Mouse (Mus musculus): ENCODE data around the gene Tmem74b.

Tmem74b gene

DNA sequence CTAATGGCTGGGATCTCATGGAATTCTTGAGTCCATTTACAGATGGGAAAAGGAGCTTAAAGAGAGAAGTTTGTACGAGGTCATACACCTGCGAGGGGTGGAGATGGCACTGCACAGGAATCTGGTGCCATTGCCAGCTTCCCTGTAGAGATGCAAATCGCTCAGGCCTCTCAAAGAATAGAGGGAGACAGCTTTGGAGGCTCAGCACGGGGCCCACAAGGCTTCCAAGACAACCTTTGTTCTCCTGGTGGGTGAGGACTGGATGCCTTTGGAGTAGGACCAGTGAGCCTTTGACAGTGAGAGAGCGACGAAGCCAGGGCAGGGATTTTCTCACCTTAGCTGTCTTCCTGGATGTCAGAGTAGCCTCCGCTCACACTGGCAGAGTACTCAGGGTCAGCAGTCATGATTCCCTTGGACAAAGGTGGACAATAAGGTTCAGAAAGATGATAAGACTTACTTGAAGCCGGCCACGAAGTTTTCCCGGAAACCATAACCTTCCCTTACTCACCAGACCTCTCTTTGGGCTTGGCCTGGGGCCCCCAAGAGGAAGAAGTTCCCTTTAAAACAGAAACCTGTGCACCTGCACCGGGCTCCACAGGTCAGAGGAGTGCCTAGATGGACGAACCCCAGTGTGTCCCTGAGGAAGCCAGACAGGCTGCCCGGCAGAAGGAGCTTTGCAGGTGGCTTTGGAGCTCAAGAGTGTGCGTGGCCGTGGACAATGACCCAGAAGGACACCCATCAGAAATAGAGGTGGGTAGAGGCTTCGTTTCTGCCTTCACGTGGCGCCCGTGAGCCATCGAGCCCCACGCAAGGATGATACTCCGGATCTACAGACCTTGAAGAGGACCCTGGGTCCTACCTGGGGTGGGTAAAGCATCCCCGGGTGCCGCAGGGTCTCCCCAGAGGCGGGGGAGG, at the start of gene Tmem74b:
Tmem74b (plus strand) TSS at position 778 of the 915 bp plus-strand sequence.
- no peak for DNase-seq (ENCODE audit: low spot score in 2 of 2)

GRCm38 (mm10) chr2:151652053-151652452, 49.8 kb upstream of the Tmem74b start:
- DNase-seq (ENCODE audit: low spot score in 2 of 2), result no peak

GRCm38 (mm10) chr2:151668433-151668832, 33.4 kb upstream of the Tmem74b start, which contains the start of gene Rad21l:
TSS of gene Rad21l (minus strand) at chr2:151668533.
- no peak for DNase-seq (ENCODE audit: low spot score in 2 of 2)

DNA sequence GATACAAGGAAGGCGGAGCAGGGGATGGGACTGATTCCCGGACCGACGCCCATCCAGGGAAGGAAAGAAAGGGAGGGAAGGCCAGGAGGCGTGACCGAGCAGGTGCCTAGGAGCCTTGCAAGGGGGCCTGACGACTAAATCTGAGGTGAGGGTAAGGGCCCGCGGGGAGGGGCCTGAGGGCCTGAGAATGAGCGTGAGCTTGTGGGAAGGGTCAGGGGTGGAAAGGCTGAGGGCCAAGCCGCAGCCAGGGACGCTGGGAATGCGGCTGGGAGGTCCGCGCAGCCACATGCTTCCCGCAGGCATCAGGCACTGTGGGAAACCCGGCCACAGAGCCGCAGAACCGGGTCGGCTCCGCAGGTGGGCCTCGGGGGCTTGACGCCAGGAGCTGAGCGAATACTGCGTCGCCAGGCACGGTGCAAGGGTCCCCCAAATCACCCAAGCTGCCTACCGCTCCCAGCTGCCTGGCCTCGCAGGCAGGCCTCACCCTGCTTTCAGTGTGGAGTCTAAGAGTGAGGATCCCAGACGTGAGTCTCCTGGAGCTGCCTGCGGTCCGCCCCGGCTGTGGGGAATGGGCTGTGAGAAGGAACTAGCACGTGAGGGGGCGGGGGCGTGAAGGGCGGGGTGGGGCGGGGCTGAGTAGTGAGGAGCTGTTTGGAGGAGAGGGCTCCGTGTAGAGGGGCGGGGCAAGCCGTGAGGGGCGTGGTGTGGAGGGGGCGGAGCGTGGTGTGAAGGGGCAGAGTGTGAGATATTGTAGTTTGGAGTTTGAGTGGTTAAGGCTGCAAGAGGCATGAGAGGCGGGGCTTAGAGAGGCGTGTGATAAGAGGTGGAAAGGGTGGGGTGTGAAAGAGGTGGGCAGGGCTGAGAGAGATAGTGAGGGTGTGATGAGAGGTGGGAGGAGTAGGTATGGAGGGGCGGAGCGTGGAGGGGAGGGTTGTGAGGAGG, 31.5 kb upstream of the Tmem74b start:
- no peak for DNase-seq (ENCODE audit: low spot score in 2 of 2)

GRCm38 (mm10) chr2:151670968-151671329, 30.9 kb upstream of the Tmem74b start:
- no peak for DNase-seq (ENCODE audit: low spot score in 2 of 2)

- no peak for DNase-seq (ENCODE audit: low spot score in 2 of 2)
Measured at GRCm38 (mm10) chr2:151676234-151676633, 25.6 kb upstream of the Tmem74b start.

DNA sequence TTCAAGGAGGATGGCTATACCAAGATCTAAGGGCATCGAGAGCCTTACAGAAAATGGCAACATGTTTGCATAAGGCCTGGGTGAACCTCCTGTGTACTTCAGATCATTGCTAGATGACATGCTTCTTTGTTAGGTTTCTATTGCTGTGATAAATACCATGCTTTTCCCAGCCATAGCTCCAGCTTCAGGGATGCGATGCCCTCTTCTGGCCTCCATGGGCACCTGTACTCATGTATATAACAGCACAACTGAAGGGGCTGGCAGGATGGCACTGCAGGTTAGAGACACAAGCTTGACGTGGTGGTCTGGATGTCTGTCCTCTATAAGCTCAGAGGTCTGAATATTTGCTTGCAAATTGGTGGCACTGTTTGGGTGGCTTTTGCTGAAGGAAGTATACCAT, 19.5 kb upstream of the Tmem74b start:
- DNase-seq (ENCODE audit: low spot score in 2 of 2), result no peak

GRCm38 (mm10) chr2:151682976-151683375, 18.8 kb upstream of the Tmem74b start:
- DNase-seq (ENCODE audit: low spot score in 2 of 2), result no peak

GRCm38 (mm10) chr2:151702146-151702850, 490 bp downstream of the Tmem74b start:
- DNase-seq (ENCODE audit: low spot score in 2 of 2), result no peak

DNA sequence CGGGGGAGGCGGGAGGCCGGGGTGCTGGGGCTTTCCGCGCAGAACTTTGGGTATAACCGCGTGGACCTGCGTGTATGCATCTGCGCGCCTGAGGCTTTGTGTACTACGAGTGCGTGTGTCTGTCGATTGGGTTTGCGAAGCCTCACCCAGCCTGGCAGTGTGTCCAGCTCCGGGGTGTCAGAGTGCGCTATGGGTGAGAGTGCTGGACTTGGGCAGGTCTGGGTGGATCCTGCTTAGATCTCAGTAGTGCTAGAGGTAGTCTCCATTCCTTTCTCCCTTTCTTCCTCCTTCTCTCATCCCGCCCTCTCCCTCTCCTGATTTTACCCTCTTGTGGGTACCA, 1.0 kb downstream of the Tmem74b start:
- no peak for DNase-seq (ENCODE audit: low spot score in 2 of 2)

GRCm38 (mm10) chr2:151712647-151713046, 10.8 kb downstream of the Tmem74b start:
- no peak for DNase-seq (ENCODE audit: low spot score in 2 of 2)

GRCm38 (mm10) chr2:151715526-151715925, 13.7 kb downstream of the Tmem74b start:
- DNase-seq (ENCODE audit: low spot score in 2 of 2), result no peak

DNA sequence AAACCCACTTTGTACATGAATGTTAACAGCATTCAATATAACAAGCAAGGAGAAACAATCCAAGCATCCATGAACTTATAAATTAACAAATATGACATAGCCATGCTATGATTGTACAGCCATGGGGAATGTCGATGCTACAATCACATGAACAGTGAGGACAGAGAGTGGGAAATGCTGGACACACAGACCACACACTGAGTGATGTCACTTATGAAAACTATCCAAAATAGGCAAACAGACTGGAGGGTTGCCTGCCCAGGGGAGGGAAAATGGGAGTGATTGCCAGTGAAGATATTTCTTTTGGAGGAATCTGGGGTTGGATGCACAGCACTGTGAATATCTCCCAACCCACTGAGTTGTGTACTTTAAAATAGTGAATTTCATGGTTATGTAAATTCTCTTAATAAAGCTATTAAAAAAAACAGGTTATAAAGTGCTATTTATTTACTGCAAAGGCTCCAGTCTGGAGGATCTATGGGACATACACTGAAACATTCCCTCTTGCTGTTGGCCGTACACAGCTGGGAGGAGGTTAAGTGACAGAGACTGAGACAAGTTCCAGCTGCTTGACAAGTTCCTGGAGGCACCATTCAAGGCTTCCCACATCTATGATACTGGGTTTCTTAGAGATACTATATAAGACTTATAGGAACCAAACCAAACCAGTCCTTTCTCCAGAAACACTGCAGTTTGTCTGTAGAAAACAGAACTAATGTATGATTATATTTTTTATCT, 14.7 kb downstream of the Tmem74b start:
- no peak for DNase-seq (ENCODE audit: low spot score in 2 of 2)

DNA sequence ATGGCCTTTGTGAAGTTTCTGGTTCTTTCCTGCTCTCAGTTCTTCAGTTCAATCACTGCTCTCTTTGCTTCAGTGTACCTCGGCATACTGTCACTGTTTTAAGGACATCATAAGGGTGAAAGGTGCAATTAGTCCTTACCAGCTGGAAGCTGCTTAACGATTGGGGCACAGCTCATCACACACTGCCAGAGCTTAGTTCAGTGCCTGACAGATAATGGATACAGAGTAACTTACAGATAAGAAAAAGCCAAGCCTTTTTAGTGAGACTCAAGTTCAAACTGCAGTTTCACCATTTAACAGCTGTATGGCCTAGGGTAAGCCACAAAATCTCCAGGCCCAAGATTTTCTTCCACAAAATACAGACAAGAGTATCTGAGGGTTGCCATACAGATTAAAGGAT, 22.3 kb downstream of the Tmem74b start:
- no peak for DNase-seq (ENCODE audit: low spot score in 2 of 2)

DNA sequence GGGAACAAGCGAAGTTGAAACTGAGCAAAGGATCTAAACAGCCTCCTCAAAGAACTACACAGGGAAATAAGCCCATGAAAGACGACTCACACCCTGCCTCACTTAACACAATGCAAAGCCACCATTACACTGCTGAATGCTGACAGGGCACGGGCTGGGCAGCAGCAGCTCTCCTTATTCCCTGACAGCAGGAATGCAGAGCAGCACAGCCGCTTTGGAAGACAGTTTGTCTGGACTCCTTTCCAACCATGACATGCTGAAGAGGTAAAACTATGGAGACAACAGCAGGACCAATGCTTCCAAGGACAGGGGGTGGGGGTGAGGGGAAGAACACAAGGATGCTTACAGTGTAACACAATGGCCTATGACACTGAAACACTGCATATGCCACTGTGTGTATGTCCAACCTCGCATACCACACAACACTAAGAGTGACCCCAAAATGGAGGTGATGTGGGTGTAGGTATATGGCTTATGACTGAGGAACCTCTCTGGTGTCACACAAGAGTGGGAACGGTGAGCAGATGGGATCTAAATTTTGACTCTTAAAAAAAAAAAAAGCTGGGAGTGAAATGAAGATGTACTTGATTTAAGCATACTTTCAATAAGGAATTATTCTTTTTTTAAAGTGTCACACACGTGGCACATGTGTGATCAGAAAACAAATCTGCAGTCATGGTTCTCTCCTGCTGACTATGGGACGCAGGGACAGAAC, 31.5 kb downstream of the Tmem74b start:
- no peak for DNase-seq (ENCODE audit: low spot score in 2 of 2)

- DNase-seq (ENCODE audit: low spot score in 2 of 2), result no peak
Measured at GRCm38 (mm10) chr2:151735422-151735821, 33.6 kb downstream of the Tmem74b start.

GRCm38 (mm10) chr2:151738460-151738859, 36.7 kb downstream of the Tmem74b start:
- no peak for DNase-seq (ENCODE audit: low spot score in 2 of 2)

GRCm38 (mm10) chr2:151739081-151739480, 37.3 kb downstream of the Tmem74b start:
- no peak for DNase-seq (ENCODE audit: low spot score in 2 of 2)

DNA sequence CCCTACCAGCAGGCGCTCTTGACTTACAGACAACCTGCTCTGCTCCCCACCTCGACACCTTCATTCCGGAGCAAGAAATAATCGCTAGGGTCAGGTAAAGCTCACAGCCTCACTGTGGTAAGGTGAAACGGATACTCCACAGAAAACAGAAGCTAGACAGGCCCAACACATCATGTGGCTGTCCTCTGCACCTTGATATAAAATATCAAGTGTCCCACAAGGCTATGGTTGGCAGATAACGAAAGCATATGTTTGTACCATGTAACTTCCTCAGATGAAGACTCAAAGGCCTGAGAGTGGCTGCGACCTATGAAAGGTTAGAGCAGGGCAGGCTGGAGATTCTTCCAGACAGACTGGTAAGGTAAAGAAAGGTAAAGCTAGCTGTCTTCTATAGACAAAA, 37.7 kb downstream of the Tmem74b start:
- DNase-seq (ENCODE audit: low spot score in 2 of 2), result no peak

DNA sequence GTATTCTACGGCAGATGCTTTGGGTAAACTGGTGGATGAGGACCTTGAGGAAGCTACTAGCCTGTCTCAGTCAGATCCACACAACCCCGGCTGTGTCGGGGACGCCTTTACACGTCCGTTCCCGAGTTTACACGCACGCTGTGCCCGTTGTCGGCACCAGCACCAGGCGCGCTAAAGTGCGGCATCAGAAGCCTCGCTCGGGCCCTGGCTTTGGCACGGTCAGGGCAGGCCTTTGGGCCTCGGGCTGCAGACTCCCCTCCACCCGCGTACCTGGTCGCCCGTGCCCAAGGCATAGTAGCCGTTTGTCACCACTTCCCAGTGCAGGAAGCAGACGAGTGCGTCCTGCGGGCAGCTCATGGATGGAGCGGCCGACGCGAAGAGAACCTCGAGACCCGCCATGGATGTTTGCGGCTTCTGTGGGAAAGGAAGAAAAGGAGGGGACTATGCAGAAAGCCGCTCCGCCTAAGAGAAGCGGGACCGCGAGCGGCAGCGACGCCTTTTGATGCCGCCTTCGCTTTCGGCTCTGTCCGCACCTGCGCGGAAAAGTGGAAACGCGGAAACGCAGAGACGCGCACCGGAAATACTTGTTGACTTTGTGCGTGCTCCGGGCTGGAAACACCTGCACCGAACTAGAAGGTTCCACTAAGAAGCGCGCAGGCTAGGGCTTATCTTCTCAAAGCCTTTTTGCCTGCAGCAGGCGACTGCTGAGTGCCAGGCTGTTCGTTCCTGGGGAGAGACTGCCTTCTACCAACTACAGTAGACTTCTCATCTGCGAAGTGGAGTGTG, 39.1 kb downstream of the Tmem74b start:
- peak; percentile 86 to 91 for DNase-seq (ENCODE audit: low spot score in 2 of 2)
